ENCODE assay signal across 26 mouse cellular contexts in genomic region chr16:97328602-97329001, GRCm38 (mm10). TPM values are rescaled to one million over a fixed set of nuclear protein-coding genes. Genes with fewer than 3 reads are reported as not detected.
"Had no signal": no experiment of that assay in that cellular context is flagged by ENCODE, and none has a peak within 500 bp of the region (broad histone marks: within the 10 kb centered on the region; RNA-seq: fewer than 3 reads in every experiment).

No protein-coding gene starts in this region.

- DNase-seq: cerebellum, adult 9-10 months; cerebellum, adult 9-11 months; cerebellum, postnatal 10 days; cerebellum, postnatal 14 days; cerebellum, postnatal 25 days; cerebellum, postnatal 36 days; embryo, embryonic 11 days; forebrain, postnatal 0 days; gastrocnemius, adult 2 months; gastrocnemius, postnatal 10 days; gastrocnemius, postnatal 14 days; gastrocnemius, postnatal 25 days; gastrocnemius, postnatal 36 days; heart, adult 18-20 months; heart, adult 2 months had no signal

- H3K27me3 ChIP-seq: embryonic facial prominence, embryonic 12.5 days; embryonic facial prominence, embryonic 13.5 days; embryonic facial prominence, embryonic 15.5 days; forebrain, embryonic 13.5 days; forebrain, embryonic 15.5 days had no signal

- H3K36me3 ChIP-seq: embryonic facial prominence, embryonic 10.5 days; embryonic facial prominence, embryonic 12.5 days; embryonic facial prominence, embryonic 13.5 days; embryonic facial prominence, embryonic 15.5 days; forebrain, embryonic 10.5 days; forebrain, embryonic 12.5 days; forebrain, embryonic 15.5 days had no signal

- H3K4me3 ChIP-seq: embryonic facial prominence, embryonic 10.5 days; embryonic facial prominence, embryonic 12.5 days; embryonic facial prominence, embryonic 13.5 days; embryonic facial prominence, embryonic 15.5 days; erythroblast, embryonic 14.5 days; forebrain, embryonic 10.5 days; forebrain, embryonic 12.5 days; forebrain, embryonic 13.5 days; forebrain, embryonic 15.5 days; gastrocnemius, adult 2 months; heart, adult 2 months had no signal

- H3K4me2 ChIP-seq: embryonic facial prominence, embryonic 12.5 days; embryonic facial prominence, embryonic 13.5 days; embryonic facial prominence, embryonic 15.5 days; forebrain, embryonic 12.5 days; forebrain, embryonic 13.5 days; forebrain, embryonic 15.5 days had no signal

RNA-seq across cellular contexts. Expression of gene Bace2, which starts 27.9 kb away (rescaled TPM):
- total RNA-seq: common myeloid progenitor, adult 5-6 weeks; granulocyte monocyte progenitor cell, adult 5-6 weeks had no signal
- polyA plus RNA-seq: erythroblast, embryonic 14.5 days had no signal
